Mouse (Mus musculus): ENCODE measurements around the gene B3glct. TPM values are rescaled to one million over a fixed set of nuclear protein-coding genes. Genes with fewer than 3 reads are reported as not detected.

B3glct gene
- polyA plus RNA-seq, 1 experiment, result 4.6 TPM

- TF ChIP-seq MYOG (IDR thresholded peaks at IDR 0.05; ENCODE audit: control insufficient read depth in 1 of 3, insufficient read depth in 1 of 3, insufficient read length in 2 of 3, low read depth in 2 of 3) (no peak), SRF (IDR thresholded peaks at IDR 0.05; ENCODE audit: control insufficient read depth, insufficient read length, low read depth) (no peak), MYOD1 (IDR thresholded peaks at IDR 0.05; ENCODE audit: control insufficient read depth in 1 of 3, insufficient read length in 2 of 3, low read depth in 2 of 3) (no peak), E2F4 (IDR thresholded peaks at IDR 0.05; ENCODE audit: insufficient read depth) (no peak), REST (IDR thresholded peaks at IDR 0.05; ENCODE audit: insufficient read depth, insufficient read length) (no peak), TCF12 (IDR thresholded peaks at IDR 0.05; ENCODE audit: insufficient read depth, poor library complexity, severe bottlenecking) (no peak), POLR2AphosphoS2 (IDR thresholded peaks at IDR 0.05; ENCODE audit: insufficient read length, low read depth) (no peak), POLR2A (IDR thresholded peaks at IDR 0.05; ENCODE audit: insufficient read length, low read depth) (no peak), TCF3 (IDR thresholded peaks at IDR 0.05; ENCODE audit: insufficient read length, low read depth) (no peak), USF1 (IDR thresholded peaks at IDR 0.05; ENCODE audit: low read depth) (no peak), MAX (IDR thresholded peaks at IDR 0.05; ENCODE audit: low read depth) (no peak), CEBPB (IDR thresholded peaks at IDR 0.05; ENCODE audit: insufficient read depth, poor library complexity, severe bottlenecking) (no peak)
- no peaks in the 10 kb centered on the region for H3K79me2 ChIP-seq (ENCODE audit: control insufficient read depth, insufficient read depth)
- H3K4me2 ChIP-seq (ENCODE audit: low read depth), result no peak overlapping the region
- H3ac ChIP-seq (ENCODE audit: control insufficient read depth, insufficient read length), result no peak overlapping the region
- no peaks in the 10 kb centered on the region for H3K27me3 ChIP-seq (ENCODE audit: control insufficient read depth, insufficient read depth, insufficient read length)
- no peak overlapping the region for H3K4me3 ChIP-seq
- no peaks in the 10 kb centered on the region for H3K36me3 ChIP-seq (ENCODE audit: control insufficient read depth, insufficient read depth)
Observed at GRCm38 (mm10) chr5:149740145-149740544, 62.1 kb downstream of the B3glct start.

GRCm38 (mm10) chr5:149740703-149741102 is 62.7 kb downstream of the B3glct start:
- Histone ChIP-seq H3K4me3 (no peak overlapping the region), H3K27me3 (ENCODE audit: control insufficient read depth, insufficient read depth, insufficient read length) (no peaks in the 10 kb centered on the region), H3K4me2 (ENCODE audit: low read depth) (no peak overlapping the region), H3ac (ENCODE audit: control insufficient read depth, insufficient read length) (no peak overlapping the region), H3K36me3 (ENCODE audit: control insufficient read depth, insufficient read depth) (no peaks in the 10 kb centered on the region), H3K79me2 (ENCODE audit: control insufficient read depth, insufficient read depth) (no peaks in the 10 kb centered on the region)
- no peak for TF ChIP-seq E2F4 (IDR thresholded peaks at IDR 0.05; ENCODE audit: insufficient read depth)
- TF ChIP-seq USF1 (IDR thresholded peaks at IDR 0.05; ENCODE audit: low read depth), result no peak
- TF ChIP-seq TCF3 (IDR thresholded peaks at IDR 0.05; ENCODE audit: insufficient read length, low read depth), result no peak
- TF ChIP-seq MAX (IDR thresholded peaks at IDR 0.05; ENCODE audit: low read depth), result no peak
- TF ChIP-seq SRF (IDR thresholded peaks at IDR 0.05; ENCODE audit: control insufficient read depth, insufficient read length, low read depth), result no peak
- no peak for TF ChIP-seq MYOG (IDR thresholded peaks at IDR 0.05; ENCODE audit: control insufficient read depth in 1 of 3, insufficient read depth in 1 of 3, insufficient read length in 2 of 3, low read depth in 2 of 3)
- no peak for TF ChIP-seq MYOD1 (IDR thresholded peaks at IDR 0.05; ENCODE audit: control insufficient read depth in 1 of 3, insufficient read length in 2 of 3, low read depth in 2 of 3)

- Histone ChIP-seq H3ac (ENCODE audit: control insufficient read depth, insufficient read length) (no peak overlapping the region), H3K36me3 (ENCODE audit: control insufficient read depth, insufficient read depth) (no peaks in the 10 kb centered on the region)
- TF ChIP-seq USF1 (IDR thresholded peaks at IDR 0.05; ENCODE audit: low read depth) (no peak), SRF (IDR thresholded peaks at IDR 0.05; ENCODE audit: control insufficient read depth, insufficient read length, low read depth) (no peak), MAX (IDR thresholded peaks at IDR 0.05; ENCODE audit: low read depth) (no peak), MYOD1 (IDR thresholded peaks at IDR 0.05; ENCODE audit: control insufficient read depth in 1 of 3, insufficient read length in 2 of 3, low read depth in 2 of 3) (no peak), CEBPB (IDR thresholded peaks at IDR 0.05; ENCODE audit: insufficient read depth, poor library complexity, severe bottlenecking) (no peak), MYOG (IDR thresholded peaks at IDR 0.05; ENCODE audit: control insufficient read depth in 1 of 3, insufficient read depth in 1 of 3, insufficient read length in 2 of 3, low read depth in 2 of 3) (no peak), TCF3 (IDR thresholded peaks at IDR 0.05; ENCODE audit: insufficient read length, low read depth) (no peak), TCF12 (IDR thresholded peaks at IDR 0.05; ENCODE audit: insufficient read depth, poor library complexity, severe bottlenecking) (no peak), E2F4 (IDR thresholded peaks at IDR 0.05; ENCODE audit: insufficient read depth) (no peak), POLR2A (IDR thresholded peaks at IDR 0.05; ENCODE audit: insufficient read length, low read depth) (no peak), POLR2AphosphoS2 (IDR thresholded peaks at IDR 0.05; ENCODE audit: insufficient read length, low read depth) (no peak), REST (IDR thresholded peaks at IDR 0.05; ENCODE audit: insufficient read depth, insufficient read length) (no peak)
Observed at GRCm38 (mm10) chr5:149742286-149742685, 64.3 kb downstream of the B3glct start.

GRCm38 (mm10) chr5:149745079-149745478 is 67.0 kb downstream of the B3glct start:
- H3K79me2 ChIP-seq (ENCODE audit: control insufficient read depth, insufficient read depth), result no peaks in the 10 kb centered on the region
- no peaks in the 10 kb centered on the region for H3K27me3 ChIP-seq (ENCODE audit: control insufficient read depth, insufficient read depth, insufficient read length)
- TF ChIP-seq TCF3 (IDR thresholded peaks at IDR 0.05; ENCODE audit: insufficient read length, low read depth), result no peak
- no peak for TF ChIP-seq CEBPB (IDR thresholded peaks at IDR 0.05; ENCODE audit: insufficient read depth, poor library complexity, severe bottlenecking)
- no peak for TF ChIP-seq MAX (IDR thresholded peaks at IDR 0.05; ENCODE audit: low read depth)
- TF ChIP-seq REST (IDR thresholded peaks at IDR 0.05; ENCODE audit: insufficient read depth, insufficient read length), result no peak
- TF ChIP-seq TCF12 (IDR thresholded peaks at IDR 0.05; ENCODE audit: insufficient read depth, poor library complexity, severe bottlenecking), result no peak
- no peak for TF ChIP-seq USF1 (IDR thresholded peaks at IDR 0.05; ENCODE audit: low read depth)
- no peak for TF ChIP-seq POLR2AphosphoS2 (IDR thresholded peaks at IDR 0.05; ENCODE audit: insufficient read length, low read depth)
- TF ChIP-seq POLR2A (IDR thresholded peaks at IDR 0.05; ENCODE audit: insufficient read length, low read depth), result no peak
- no peak for TF ChIP-seq E2F4 (IDR thresholded peaks at IDR 0.05; ENCODE audit: insufficient read depth)
- no peak for TF ChIP-seq SRF (IDR thresholded peaks at IDR 0.05; ENCODE audit: control insufficient read depth, insufficient read length, low read depth)
- no peak for TF ChIP-seq MYOD1 (IDR thresholded peaks at IDR 0.05; ENCODE audit: control insufficient read depth in 1 of 3, insufficient read length in 2 of 3, low read depth in 2 of 3)
- no peak for TF ChIP-seq MYOG (IDR thresholded peaks at IDR 0.05; ENCODE audit: control insufficient read depth in 1 of 3, insufficient read depth in 1 of 3, insufficient read length in 2 of 3, low read depth in 2 of 3)

More at GRCm38 (mm10) chr5:149742286-149742685, 64.3 kb downstream of the B3glct start:
- Histone ChIP-seq H3K79me2 (ENCODE audit: control insufficient read depth, insufficient read depth) (no peaks in the 10 kb centered on the region), H3K27me3 (ENCODE audit: control insufficient read depth, insufficient read depth, insufficient read length) (no peaks in the 10 kb centered on the region), H3K4me3 (no peak overlapping the region), H3K4me2 (ENCODE audit: low read depth) (no peak overlapping the region)

More at GRCm38 (mm10) chr5:149745079-149745478, 67.0 kb downstream of the B3glct start:
- H3K4me3 ChIP-seq, result no peak overlapping the region
- H3K4me2 ChIP-seq (ENCODE audit: low read depth), result no peak overlapping the region
- no peaks in the 10 kb centered on the region for H3K36me3 ChIP-seq (ENCODE audit: control insufficient read depth, insufficient read depth)
- H3ac ChIP-seq (ENCODE audit: control insufficient read depth, insufficient read length), result no peak overlapping the region

All from myocyte (in vitro differentiated cells).